Mouse (Mus musculus) ES-E14 (cell line): ENCODE results near the gene Lbhd1.
"Not testable (repeated sequence)": the region's sequence is repeated elsewhere in the genome, so short reads cannot be mapped to it uniquely, and the experiment has no call there.

Experiments
- CHD2 ChIP-seq: IDR thresholded peaks from 2 replicates; pipeline ENCODE4 v1.6.1; 2014; ENCODE audit warnings: mild to moderate bottlenecking, low read depth, low read length, inconsistent platforms
- ZC3H11A ChIP-seq: IDR thresholded peaks from 2 replicates; pipeline ENCODE4 v1.6.1; 2012; ENCODE audit warnings: low read depth, mild to moderate bottlenecking, inconsistent platforms, low read length, borderline replicate concordance
- ZNF384 ChIP-seq: IDR thresholded peaks from 2 replicates; pipeline ENCODE4 v1.6.1; 2012; ENCODE audit warnings: low read depth, low read length, inconsistent platforms

DNA sequence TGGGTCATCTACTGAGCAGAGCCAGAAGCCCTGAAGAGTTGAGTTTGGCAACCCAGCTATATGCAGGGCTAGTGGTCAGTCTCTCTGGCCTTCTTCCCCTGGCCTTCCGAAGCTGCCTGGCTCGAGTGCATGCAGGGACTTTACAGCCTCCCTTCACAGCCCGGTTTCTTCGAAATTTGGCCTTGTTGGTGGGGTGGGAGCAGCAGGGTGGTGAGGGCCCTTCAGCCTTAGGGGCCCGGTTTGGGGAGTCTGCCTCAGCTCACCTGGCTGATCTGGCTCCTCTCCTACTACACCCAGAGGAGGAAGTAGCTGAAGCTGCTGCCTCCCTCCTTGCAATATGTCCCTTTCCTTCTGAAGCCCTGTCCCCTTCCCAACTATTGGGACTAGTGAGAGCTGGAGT lies 12.7 kb downstream of the Lbhd1 start:
- TF ChIP-seq ZNF384, ZC3H11A, CHD2: not testable (repeated sequence)
